11 mouse cellular contexts compared by ENCODE assay signal in genomic region chr17:66314566-66315285, GRCm38 (mm10).
DNase-seq lines count a peak whose midpoint lies in the region; ATAC-seq and TF ChIP-seq lines count a peak whose summit lies in the region.
"Had no signal": no experiment of that assay in that cellular context is flagged by ENCODE, and none has a peak within 500 bp of the region (broad histone marks: within the 10 kb centered on the region; RNA-seq: fewer than 3 reads in every experiment).

No protein-coding gene starts in this region.

- H3K27me3 ChIP-seq in lung, embryonic 16.5 days (ENCODE audit: control insufficient read depth, insufficient read depth, low read depth, low read length) = no peaks in the 10 kb centered on the region
- no peaks in the 10 kb centered on the region for H3K27me3 ChIP-seq in limb, embryonic 15.5 days
- H3K27me3 ChIP-seq in thymus, adult 2 months (ENCODE audit: control insufficient read depth, insufficient read depth, low read length) = no peaks in the 10 kb centered on the region
- H3K27me3 ChIP-seq: neural tube, embryonic 12.5 days had no signal

- DNase-seq in heart, adult 11 months = peak; percentile 53
- DNase-seq in heart, postnatal 25 days (ENCODE audit: low spot score) = no peak
- no peak for DNase-seq in lung, postnatal 10 days
- no peak for DNase-seq in thymus, adult 2 months
- DNase-seq in gastrocnemius, postnatal 14 days = no peak
- DNase-seq: layer of hippocampus, postnatal 36 days; liver, postnatal 0 days had no signal

- no peaks in the 10 kb centered on the region for H3K9me3 ChIP-seq in lung, embryonic 16.5 days (ENCODE audit: control insufficient read depth, low read length)
- no peaks in the 10 kb centered on the region for H3K9me3 ChIP-seq in limb, embryonic 15.5 days
- H3K9me3 ChIP-seq: neural tube, embryonic 12.5 days had no signal

- peak overlapping the region; percentile 24; the same call in 1 of the 2 replicates for H3K9ac ChIP-seq in lung, embryonic 16.5 days (ENCODE audit: low read length)
- H3K9ac ChIP-seq in limb, embryonic 15.5 days = no peak overlapping the region
- H3K9ac ChIP-seq: liver, postnatal 0 days; neural tube, embryonic 12.5 days had no signal

- peak; percentile 60 for ATAC-seq in lung, embryonic 16.5 days (ENCODE audit: low read depth)
- no peak for ATAC-seq in limb, embryonic 15.5 days (ENCODE audit: insufficient number of reproducible peaks, low FRiP score, low TSS enrichment, low read depth)
- ATAC-seq in monocyte, adult 5-6 weeks (replicated peaks; ENCODE audit: insufficient number of reproducible peaks, low FRiP score, low TSS enrichment, poor library complexity, severe bottlenecking) = no peak
- ATAC-seq: liver, postnatal 0 days had no signal

- TF ChIP-seq POLR2A in thymus, adult 2 months (IDR thresholded peaks at IDR 0.05; ENCODE audit: control insufficient read depth, extremely low read depth, insufficient read depth, low read length, poor library complexity) = no peak

- peaks cover 8% of the 10 kb centered on the region; the same call in 1 of the 2 replicates for H3K4me1 ChIP-seq in lung, embryonic 16.5 days (replicated peaks; ENCODE audit: control insufficient read depth, insufficient read depth, low read length)
- H3K4me1 ChIP-seq in limb, embryonic 15.5 days = peaks cover 13% of the 10 kb centered on the region
- H3K4me1 ChIP-seq in thymus, adult 2 months (replicated peaks; ENCODE audit: control insufficient read depth, insufficient read depth, low read length) = no peaks in the 10 kb centered on the region

- peak overlapping the region; percentile 43 for H3K4me2 ChIP-seq in lung, embryonic 16.5 days (ENCODE audit: low read depth, low read length)
- peak overlapping the region; percentile 11 for H3K4me2 ChIP-seq in limb, embryonic 15.5 days
- H3K4me2 ChIP-seq: neural tube, embryonic 12.5 days had no signal

- no peak overlapping the region for H3K4me3 ChIP-seq in lung, embryonic 16.5 days (ENCODE audit: low read length)
- H3K4me3 ChIP-seq in limb, embryonic 15.5 days = no peak overlapping the region
- H3K4me3 ChIP-seq in thymus, adult 2 months (ENCODE audit: control insufficient read depth, insufficient read depth, low read length) = no peak overlapping the region
- H3K4me3 ChIP-seq: neural tube, embryonic 12.5 days had no signal

- intact Hi-C loops in heart, postnatal 25 days (cut with DNase I) = no loop called here
- intact Hi-C loops in gastrocnemius, postnatal 14 days (cut with DNase I; ENCODE audit: low total_unique reads) = no loop called here

- peak overlapping the region; percentile 51; the same call in 1 of the 2 replicates for H3K27ac ChIP-seq in lung, embryonic 16.5 days (ENCODE audit: low read length)
- no peak overlapping the region for H3K27ac ChIP-seq in limb, embryonic 15.5 days
- no peak overlapping the region for H3K27ac ChIP-seq in thymus, adult 2 months (ENCODE audit: control insufficient read depth, insufficient read depth, low read length)
- H3K27ac ChIP-seq: neural tube, embryonic 12.5 days had no signal

- H3K36me3 ChIP-seq in lung, embryonic 16.5 days (ENCODE audit: control insufficient read depth, insufficient read depth, low read length) = no peaks in the 10 kb centered on the region
- H3K36me3 ChIP-seq in limb, embryonic 15.5 days = no peaks in the 10 kb centered on the region
- H3K36me3 ChIP-seq in thymus, adult 2 months (ENCODE audit: control insufficient read depth, insufficient read depth, low read length) = no peaks in the 10 kb centered on the region
- H3K36me3 ChIP-seq: neural tube, embryonic 12.5 days had no signal

- 38% methylated on average over 13 of the region's 13 CpGs for WGBS in lung, embryonic 16.5 days
- WGBS in limb, embryonic 15.5 days = 36% methylated on average over 13 of the region's 13 CpGs
- 67% methylated on average over 13 of the region's 13 CpGs for WGBS in thymus, adult 2 months

- TF ChIP-seq CTCF in thymus, adult 2 months (IDR thresholded peaks at IDR 0.05; ENCODE audit: borderline replicate concordance, control insufficient read depth, extremely low read depth, insufficient read depth, low read length, poor library complexity) = no peak
